Mouse (Mus musculus) megakaryocyte-erythroid progenitor cell, adult 5-6 weeks (primary cell): ENCODE data around the gene Rhebl1. TPM values are rescaled to one million over a fixed set of nuclear protein-coding genes. Genes with fewer than 3 reads are reported as not detected.

Source experiments
- ATAC-seq: replicated peaks from 2 replicates; pipeline ENCODE4 v1.8.0; 2016; ENCODE audit warnings: mild to moderate bottlenecking, inconsistent platforms; ENCODE audit not compliant: severe bottlenecking, poor library complexity, low FRiP score, low TSS enrichment
- total RNA-seq, 2 experiments: library from RNA; stranded (forward) in 1 of 2; stranded (reverse) in 1 of 2; fragments of 200-1000, 215-1000 nt in 1 of 2; fragments of >200 nt in 1 of 2; fragmentation: Nextera tagmentation in 1 of 2; gene quantifications; 2 replicates each; pipeline ENCODE4 v1.2.3; 2014 to 2017

Gene Rhebl1
- total RNA-seq, 2 experiments from 2014 or later, result 4.3 to 25.2 TPM

DNA sequence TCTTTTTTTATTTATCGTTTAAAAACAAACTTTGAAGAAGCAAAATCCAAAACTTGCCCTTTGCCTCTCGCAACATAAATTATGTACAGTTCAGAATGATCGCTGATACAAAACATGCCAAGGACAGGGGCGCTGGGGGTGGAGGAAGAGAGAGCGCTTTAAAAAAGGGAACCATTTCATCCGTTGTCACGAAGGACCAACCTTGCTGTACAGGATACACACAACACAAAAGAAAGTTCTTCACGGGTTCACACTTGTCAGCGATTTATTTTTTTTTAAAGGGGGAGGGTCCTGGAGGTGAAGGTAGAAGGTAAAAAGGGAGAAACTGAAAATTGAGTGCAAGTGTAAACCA lies 62.7 kb downstream of the Rhebl1 start:
- no peak for ATAC-seq

DNA sequence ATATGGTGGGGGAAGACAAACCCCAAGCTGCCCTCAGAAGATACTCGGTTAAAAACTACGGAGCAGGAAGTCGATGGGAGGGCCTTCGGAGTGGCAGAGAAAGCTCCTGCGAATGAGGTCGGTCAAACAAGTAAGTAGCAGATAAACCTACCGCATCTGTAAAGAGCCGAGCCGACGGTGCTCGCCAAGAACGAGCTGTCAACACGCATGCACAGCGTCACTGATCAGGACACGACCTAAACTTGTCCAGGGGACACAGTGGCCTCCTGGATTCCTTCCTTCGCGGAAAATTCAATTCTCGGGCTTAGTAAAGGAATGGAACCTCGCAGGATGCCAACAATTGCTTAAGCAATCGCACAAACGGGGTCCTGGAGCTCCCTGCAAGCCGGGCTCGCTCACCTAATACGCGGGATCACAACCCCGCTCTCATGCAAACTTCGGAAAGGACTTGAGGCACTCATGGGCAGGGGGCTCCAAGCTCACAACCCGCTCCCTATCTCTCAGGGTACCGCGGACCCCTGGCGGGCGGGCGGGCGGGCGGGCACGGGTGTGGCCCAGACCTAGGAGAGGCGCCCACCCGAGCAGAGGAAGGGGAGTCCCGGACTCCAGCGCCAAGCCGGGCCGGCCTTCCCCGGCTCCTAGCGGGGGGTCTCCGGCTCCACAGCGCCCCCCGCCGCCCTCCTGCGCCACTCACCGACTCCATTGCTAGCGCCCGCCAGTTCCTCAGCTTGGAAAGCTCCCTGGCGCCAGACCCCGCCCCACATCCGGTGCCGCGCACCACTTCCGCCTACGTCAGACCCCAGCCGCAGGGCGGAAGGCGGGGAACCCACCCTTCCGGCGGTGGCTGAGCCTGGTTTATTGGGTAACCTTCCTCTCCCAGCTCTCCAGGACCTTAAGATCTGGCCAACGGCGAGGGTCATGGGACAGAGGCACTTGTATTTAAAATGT lies 63.3 kb downstream of the Rhebl1 start, which contains the start of gene Prkag1:
TSS of gene Prkag1 (minus strand) at position 786 of the 948 bp plus-strand sequence.
- peak; percentile 82 for ATAC-seq

Other genes with a start within 250 kb of the Rhebl1 start
- gene Ddx23, start 231.6 kb downstream of the Rhebl1 start, total RNA-seq (2014; fragmentation: Nextera tagmentation), result 79.8 and 96.4 TPM in 2 replicates
- gene Ddx23, start 231.6 kb downstream of the Rhebl1 start, total RNA-seq (2017), result 152 and 181 TPM in 2 replicates
- gene Rnd1, start 217.1 kb downstream of the Rhebl1 start, total RNA-seq (2014; fragmentation: Nextera tagmentation), result 0.64 TPM in 1 of 2 replicates, not detected in the other
- gene Rnd1, start 217.1 kb downstream of the Rhebl1 start, total RNA-seq (2017), result 0.61 TPM in 1 of 2 replicates, not detected in the other
- not detected in 2 replicates for gene Ccdc65, start 186.3 kb downstream of the Rhebl1 start, total RNA-seq (2014; fragmentation: Nextera tagmentation)
- not detected in 2 replicates for gene Ccdc65, start 186.3 kb downstream of the Rhebl1 start, total RNA-seq (2017)
- 5.5 and 6.1 TPM in 2 replicates for gene Fkbp11, start 166.3 kb downstream of the Rhebl1 start, total RNA-seq (2014; fragmentation: Nextera tagmentation)
- 5.8 and 6.9 TPM in 2 replicates for gene Fkbp11, start 166.3 kb downstream of the Rhebl1 start, total RNA-seq (2017)
- gene Arf3, start 131.3 kb downstream of the Rhebl1 start, total RNA-seq (2014; fragmentation: Nextera tagmentation), result 22.5 and 23.2 TPM in 2 replicates
- gene Arf3, start 131.3 kb downstream of the Rhebl1 start, total RNA-seq (2017), result 16.9 and 22.1 TPM in 2 replicates
- not detected in 2 replicates for gene Wnt10b, start 116.4 kb downstream of the Rhebl1 start, total RNA-seq (2014; fragmentation: Nextera tagmentation)
- not detected in 2 replicates for gene Wnt10b, start 116.4 kb downstream of the Rhebl1 start, total RNA-seq (2017)
- not detected in 2 replicates for gene Wnt1, start 104.7 kb downstream of the Rhebl1 start, total RNA-seq (2014; fragmentation: Nextera tagmentation)
- not detected in 2 replicates for gene Wnt1, start 104.7 kb downstream of the Rhebl1 start, total RNA-seq (2017)
- not detected in 2 replicates for gene Ddn, start 85.0 kb downstream of the Rhebl1 start, total RNA-seq (2014; fragmentation: Nextera tagmentation)
- 0.08 TPM in 1 of 2 replicates, not detected in the other for gene Ddn, start 85.0 kb downstream of the Rhebl1 start, total RNA-seq (2017)
- 61.3 and 121 TPM in 2 replicates for gene Prkag1, start 63.0 kb downstream of the Rhebl1 start, total RNA-seq (2014; fragmentation: Nextera tagmentation)
- 120 and 143 TPM in 2 replicates for gene Prkag1, start 63.0 kb downstream of the Rhebl1 start, total RNA-seq (2017)
- gene Kmt2d, start 23.3 kb downstream of the Rhebl1 start, total RNA-seq (2014; fragmentation: Nextera tagmentation), result 55.2 and 72.7 TPM in 2 replicates
- gene Kmt2d, start 23.3 kb downstream of the Rhebl1 start, total RNA-seq (2017), result 27.5 and 31.8 TPM in 2 replicates
- gene Dhh, start 4.0 kb upstream of the Rhebl1 start, total RNA-seq (2014; fragmentation: Nextera tagmentation), result not detected in 2 replicates
- gene Dhh, start 4.0 kb upstream of the Rhebl1 start, total RNA-seq (2017), result not detected in 2 replicates
- 8.7 and 14.5 TPM in 2 replicates for gene Lmbr1l, start 23.7 kb upstream of the Rhebl1 start, total RNA-seq (2014; fragmentation: Nextera tagmentation)
- gene Lmbr1l, start 23.7 kb upstream of the Rhebl1 start, total RNA-seq (2017), result 5.7 and 12.0 TPM in 2 replicates
- gene Tuba1b, start 40.0 kb upstream of the Rhebl1 start, total RNA-seq (2014; fragmentation: Nextera tagmentation), result 2,322 and 3,225 TPM in 2 replicates
- 801 and 969 TPM in 2 replicates for gene Tuba1b, start 40.0 kb upstream of the Rhebl1 start, total RNA-seq (2017)
- gene Gm49450, start 59.0 kb upstream of the Rhebl1 start, total RNA-seq (2014; fragmentation: Nextera tagmentation), result not detected in 2 replicates
- gene Gm49450, start 59.0 kb upstream of the Rhebl1 start, total RNA-seq (2017), result not detected in 2 replicates
- gene Tuba1a, start 59.2 kb upstream of the Rhebl1 start, total RNA-seq (2014; fragmentation: Nextera tagmentation), result 4.5 and 10.2 TPM in 2 replicates
- 9.7 and 16.0 TPM in 2 replicates for gene Tuba1a, start 59.2 kb upstream of the Rhebl1 start, total RNA-seq (2017)
- 85.6 and 109 TPM in 2 replicates for gene Tuba1c, start 135.4 kb upstream of the Rhebl1 start, total RNA-seq (2014; fragmentation: Nextera tagmentation)
- gene Tuba1c, start 135.4 kb upstream of the Rhebl1 start, total RNA-seq (2017), result 34.5 and 41.4 TPM in 2 replicates
- gene Prph, start 160.6 kb upstream of the Rhebl1 start, total RNA-seq (2014; fragmentation: Nextera tagmentation), result not detected in 2 replicates
- not detected in 2 replicates for gene Prph, start 160.6 kb upstream of the Rhebl1 start, total RNA-seq (2017)
- gene Troap, start 180.0 kb upstream of the Rhebl1 start, total RNA-seq (2014; fragmentation: Nextera tagmentation), result 25.0 and 40.8 TPM in 2 replicates
- 6.6 and 37.9 TPM in 2 replicates for gene Troap, start 180.0 kb upstream of the Rhebl1 start, total RNA-seq (2017)
- gene C1ql4, start 193.3 kb upstream of the Rhebl1 start, total RNA-seq (2014; fragmentation: Nextera tagmentation), result not detected in 2 replicates
- not detected in 2 replicates for gene C1ql4, start 193.3 kb upstream of the Rhebl1 start, total RNA-seq (2017)
- not detected in 2 replicates for gene Dnajc22, start 198.6 kb upstream of the Rhebl1 start, total RNA-seq (2014; fragmentation: Nextera tagmentation)
- not detected in 2 replicates for gene Dnajc22, start 198.6 kb upstream of the Rhebl1 start, total RNA-seq (2017)
- not detected in 2 replicates for gene Spats2, start 231.4 kb upstream of the Rhebl1 start, total RNA-seq (2014; fragmentation: Nextera tagmentation)
- 0.61 TPM in 1 of 2 replicates, not detected in the other for gene Spats2, start 231.4 kb upstream of the Rhebl1 start, total RNA-seq (2017)